Mouse (Mus musculus): ENCODE measurements around the gene Myo15. TPM values are rescaled to one million over a fixed set of nuclear protein-coding genes. Genes with fewer than 3 reads are reported as not detected.
"Not testable (repeated sequence)": the region's sequence is repeated elsewhere in the genome, so short reads cannot be mapped to it uniquely, and the experiment has no call there.

Myo15 gene
- total RNA-seq (2017), result 0.50 and 0.79 TPM in 2 replicates

DNA sequence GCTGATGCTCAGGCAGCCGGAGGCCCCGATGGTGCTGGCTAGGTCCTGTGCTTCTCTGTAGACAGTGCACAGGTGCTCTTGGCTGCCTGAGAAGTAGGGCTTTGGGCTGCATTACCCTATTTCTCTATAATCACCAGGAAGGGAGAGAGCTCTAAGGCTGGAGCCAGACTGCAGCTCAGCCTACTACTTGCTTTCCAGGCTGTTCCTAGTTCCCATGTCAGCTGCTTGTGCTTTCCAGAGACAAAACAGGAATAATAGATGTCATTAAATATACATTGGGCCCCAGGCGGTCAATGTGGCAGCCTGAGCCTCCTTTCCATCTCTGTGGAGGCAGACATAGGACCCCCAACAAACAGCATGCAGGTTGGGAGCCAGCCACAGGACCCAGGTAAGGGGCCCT lies at the start of gene Myo15:
Gene Myo15, plus strand, starts transcription at position 301 of the 400 bp plus-strand sequence.
- ATAC-seq (replicated peaks in 1 of 2; ENCODE audit: insufficient read depth in 1 of 2, low FRiP score in 2 of 2, low TSS enrichment in 1 of 2, low read depth in 1 of 2, poor library complexity in 2 of 2, severe bottlenecking in 2 of 2), result no peak

DNA sequence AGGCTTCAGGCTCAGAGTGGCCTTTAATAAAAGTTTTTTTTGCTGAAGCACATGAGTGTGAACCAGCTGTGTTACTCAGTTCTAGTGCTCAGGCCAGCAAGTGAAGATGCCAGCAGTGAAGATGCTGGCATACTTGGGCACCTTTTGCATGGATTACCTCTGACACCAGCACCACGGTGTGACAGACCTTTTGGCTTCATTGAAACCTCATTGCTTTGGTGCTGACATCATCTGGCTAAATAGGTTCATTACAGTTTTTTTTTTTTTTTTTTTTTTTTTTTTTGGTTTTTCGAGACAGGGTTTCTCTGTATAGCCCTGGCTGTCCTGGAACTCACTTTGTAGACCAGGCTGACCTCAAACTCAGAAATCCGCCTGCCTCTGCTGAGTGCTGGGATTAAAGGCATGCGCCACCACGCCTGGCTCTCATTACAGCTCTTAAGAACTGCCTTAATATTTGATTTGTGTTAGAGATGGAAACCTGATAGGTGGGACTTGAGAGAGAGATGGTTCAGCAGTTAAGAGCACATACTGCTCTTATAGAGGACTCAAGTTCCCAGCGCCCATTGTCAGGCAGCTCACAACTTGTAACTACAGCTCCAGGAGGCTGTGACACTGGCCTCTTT lies 47.0 kb upstream of the Myo15 start:
- no peak for ATAC-seq (replicated peaks in 1 of 2; ENCODE audit: insufficient read depth in 1 of 2, low FRiP score in 2 of 2, low TSS enrichment in 1 of 2, low read depth in 1 of 2, poor library complexity in 2 of 2, severe bottlenecking in 2 of 2)

DNA sequence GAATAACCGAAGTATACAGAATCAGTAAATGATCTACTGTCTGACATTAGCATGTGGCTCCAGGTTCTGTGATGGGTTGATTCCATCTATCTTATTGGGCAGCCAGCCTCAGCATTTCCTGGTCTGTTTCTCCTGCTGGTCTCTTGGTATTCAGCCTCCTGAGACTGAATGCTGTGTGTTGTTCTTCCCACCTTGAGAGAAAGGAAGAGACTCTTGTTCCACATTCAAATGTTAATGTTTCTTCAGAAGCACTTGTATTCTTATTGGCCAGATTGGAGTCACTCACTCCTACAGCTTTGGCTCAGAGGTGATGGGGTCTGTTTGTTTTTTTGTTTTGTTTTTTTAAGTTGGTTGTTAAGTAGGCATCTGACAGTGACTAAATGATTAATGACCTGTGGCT lies 46.1 kb upstream of the Myo15 start:
- ATAC-seq (replicated peaks in 1 of 2; ENCODE audit: insufficient read depth in 1 of 2, low FRiP score in 2 of 2, low TSS enrichment in 1 of 2, low read depth in 1 of 2, poor library complexity in 2 of 2, severe bottlenecking in 2 of 2), result no peak

DNA sequence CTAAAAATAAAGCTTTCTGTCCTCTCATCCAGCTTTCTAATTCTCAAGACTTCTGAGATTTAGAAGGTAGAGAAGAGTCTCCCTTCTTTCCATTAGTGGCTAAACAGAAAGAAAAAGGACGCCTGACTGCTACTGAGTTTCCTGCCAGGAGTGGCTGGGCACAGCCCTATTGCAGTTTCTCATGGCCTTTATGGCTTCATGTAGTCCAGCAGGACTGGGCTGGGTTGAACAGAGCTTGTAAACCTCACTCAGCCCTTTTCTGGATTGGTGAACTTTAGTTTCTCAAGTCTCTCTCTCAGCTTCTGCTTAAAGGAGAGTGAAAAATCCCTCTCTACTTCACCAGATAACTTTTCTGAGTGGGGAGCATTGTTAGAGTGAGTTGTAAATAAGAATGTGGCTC lies 42.7 kb upstream of the Myo15 start:
- no peak for ATAC-seq (replicated peaks in 1 of 2; ENCODE audit: insufficient read depth in 1 of 2, low FRiP score in 2 of 2, low TSS enrichment in 1 of 2, low read depth in 1 of 2, poor library complexity in 2 of 2, severe bottlenecking in 2 of 2)

DNA sequence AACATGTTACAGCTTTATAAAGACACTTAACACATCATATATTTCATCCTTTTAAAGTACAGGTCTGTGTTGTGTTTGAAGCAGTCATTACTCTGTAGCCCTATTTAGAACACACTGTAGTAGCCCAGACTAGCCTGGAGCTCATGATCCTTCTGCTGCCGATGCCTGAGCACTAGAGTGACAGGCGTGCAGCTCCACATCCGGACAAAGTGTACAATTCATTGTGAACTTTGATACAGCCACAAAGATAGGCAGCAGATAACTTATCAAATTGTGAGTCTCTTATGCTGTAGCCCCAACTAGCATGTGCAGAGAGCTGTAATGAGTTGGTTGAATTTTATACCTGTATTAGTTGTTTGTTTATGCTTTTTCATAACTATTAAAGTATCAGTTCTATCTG lies 41.5 kb upstream of the Myo15 start:
- ATAC-seq (replicated peaks in 1 of 2; ENCODE audit: insufficient read depth in 1 of 2, low FRiP score in 2 of 2, low TSS enrichment in 1 of 2, low read depth in 1 of 2, poor library complexity in 2 of 2, severe bottlenecking in 2 of 2), result no peak

DNA sequence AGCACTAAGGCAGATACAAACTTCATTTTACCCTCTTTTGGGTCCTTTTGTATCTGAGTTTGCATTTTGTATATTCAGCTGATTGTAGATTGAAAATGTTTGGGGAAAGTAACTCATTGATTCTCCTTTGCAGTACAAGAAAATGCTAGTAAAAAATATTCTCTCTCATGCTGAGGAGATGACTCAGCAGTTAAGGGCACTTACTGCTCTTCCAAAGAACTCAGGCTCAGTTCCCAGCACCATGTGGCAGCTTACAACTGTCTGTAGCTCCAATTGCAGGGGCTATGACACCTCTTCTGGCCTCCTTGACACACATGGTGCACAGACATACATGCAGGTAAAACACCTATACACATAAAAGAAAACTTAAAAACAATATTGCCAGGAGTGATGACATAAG lies 35.6 kb upstream of the Myo15 start:
- ATAC-seq (replicated peaks in 1 of 2; ENCODE audit: insufficient read depth in 1 of 2, low FRiP score in 2 of 2, low TSS enrichment in 1 of 2, low read depth in 1 of 2, poor library complexity in 2 of 2, severe bottlenecking in 2 of 2), result no peak

DNA sequence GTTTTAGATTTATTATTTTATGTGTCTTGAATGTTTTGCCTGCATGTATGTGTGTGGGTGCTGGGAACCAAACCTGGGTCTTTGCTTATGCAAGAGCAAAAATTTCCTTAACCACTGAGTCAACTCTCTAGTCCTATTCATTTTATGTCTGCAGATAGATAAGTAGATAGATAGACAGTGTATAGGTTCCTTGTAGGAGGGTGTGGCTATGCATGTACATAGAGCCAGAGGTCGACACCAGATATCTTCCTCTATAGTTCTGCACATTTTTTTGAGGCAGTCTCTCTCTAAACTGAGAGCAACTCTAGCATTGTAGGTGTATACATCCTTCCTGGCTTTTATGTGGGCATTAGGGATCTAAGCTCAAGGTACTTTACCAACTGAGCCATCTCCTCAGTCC lies 34.0 kb upstream of the Myo15 start:
- ATAC-seq (replicated peaks in 1 of 2; ENCODE audit: insufficient read depth in 1 of 2, low FRiP score in 2 of 2, low TSS enrichment in 1 of 2, low read depth in 1 of 2, poor library complexity in 2 of 2, severe bottlenecking in 2 of 2), result no peak

DNA sequence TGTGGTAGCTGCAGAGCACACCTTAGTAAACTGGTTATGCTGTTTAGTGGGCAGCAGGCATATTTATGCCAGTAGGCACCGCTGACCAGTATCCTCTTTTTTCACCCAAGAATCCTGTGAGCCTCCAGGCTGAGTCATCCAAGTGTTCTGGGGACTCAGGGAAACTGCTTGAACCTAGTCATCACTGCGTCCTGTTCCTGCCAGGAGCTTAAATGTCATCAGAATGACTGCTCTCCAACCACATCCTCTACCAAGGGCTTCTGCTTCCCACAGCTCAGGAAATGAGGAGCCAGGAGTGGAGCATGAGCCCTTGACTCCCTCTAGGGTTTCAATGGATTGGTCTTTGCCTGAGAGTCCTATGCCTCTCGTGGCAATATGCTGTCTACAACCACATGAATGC lies 32.5 kb upstream of the Myo15 start:
- ATAC-seq (replicated peaks in 1 of 2; ENCODE audit: insufficient read depth in 1 of 2, low FRiP score in 2 of 2, low TSS enrichment in 1 of 2, low read depth in 1 of 2, poor library complexity in 2 of 2, severe bottlenecking in 2 of 2), result no peak

DNA sequence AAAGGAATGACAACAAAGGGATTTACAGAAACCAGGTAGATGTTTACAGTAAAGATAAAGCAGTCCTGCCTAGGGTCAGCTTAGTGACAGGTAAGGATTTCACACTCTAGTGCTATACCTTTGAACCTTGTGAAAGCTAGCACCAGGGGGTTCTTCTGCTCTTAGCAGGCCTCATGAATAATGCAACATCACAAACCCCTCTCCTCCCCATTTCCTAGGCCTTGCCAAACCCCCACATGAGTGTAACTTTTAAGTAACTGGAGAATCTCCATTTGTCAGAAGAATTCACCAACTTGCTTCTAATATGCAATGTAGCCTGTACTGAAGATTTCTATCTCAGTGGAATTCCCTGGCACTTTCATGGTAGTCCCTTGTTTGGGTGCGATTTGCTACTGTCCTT lies 29.5 kb upstream of the Myo15 start:
- not testable (repeated sequence) for ATAC-seq (replicated peaks in 1 of 2; ENCODE audit: insufficient read depth in 1 of 2, low FRiP score in 2 of 2, low TSS enrichment in 1 of 2, low read depth in 1 of 2, poor library complexity in 2 of 2, severe bottlenecking in 2 of 2)

DNA sequence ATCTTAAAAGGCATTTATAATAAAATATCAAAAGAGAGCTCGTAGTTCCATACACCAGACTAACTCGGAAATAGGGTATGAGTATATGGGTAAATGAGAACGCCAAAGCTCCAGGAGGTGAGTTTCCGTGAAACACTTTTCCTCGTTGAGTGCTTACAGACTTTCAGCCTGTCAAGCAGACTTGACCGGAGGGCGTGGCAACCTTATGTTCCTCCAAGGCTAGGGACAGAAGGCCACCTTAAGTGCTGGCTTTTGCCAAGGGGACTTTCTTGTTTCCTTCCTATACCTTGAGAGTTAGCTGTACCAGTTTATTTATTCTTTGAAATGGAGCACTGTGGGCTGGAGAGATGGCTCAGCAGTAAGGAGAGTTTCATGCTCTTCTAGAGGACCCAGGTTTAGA lies 29.0 kb upstream of the Myo15 start:
- no peak for ATAC-seq (replicated peaks in 1 of 2; ENCODE audit: insufficient read depth in 1 of 2, low FRiP score in 2 of 2, low TSS enrichment in 1 of 2, low read depth in 1 of 2, poor library complexity in 2 of 2, severe bottlenecking in 2 of 2)

DNA sequence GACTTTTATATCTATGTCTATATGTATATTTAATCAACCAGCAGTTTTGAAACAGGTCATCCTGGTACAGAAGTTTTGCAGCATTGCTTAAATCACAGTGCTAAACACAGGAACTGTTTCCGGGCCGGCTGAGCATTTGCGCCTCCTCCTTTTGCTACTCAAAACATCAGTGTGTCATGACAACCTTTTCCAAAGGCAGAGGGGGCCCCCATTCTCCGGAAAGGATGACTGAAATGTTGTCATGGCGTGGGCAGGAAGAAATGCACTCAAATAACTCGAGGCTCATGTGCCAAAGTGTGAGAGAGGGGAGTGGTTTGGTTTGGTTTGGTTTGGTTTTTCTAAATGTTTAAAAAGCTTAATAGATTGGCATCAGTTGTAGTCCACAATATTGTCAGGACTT lies 26.2 kb upstream of the Myo15 start:
- ATAC-seq (replicated peaks in 1 of 2; ENCODE audit: insufficient read depth in 1 of 2, low FRiP score in 2 of 2, low TSS enrichment in 1 of 2, low read depth in 1 of 2, poor library complexity in 2 of 2, severe bottlenecking in 2 of 2), result no peak

DNA sequence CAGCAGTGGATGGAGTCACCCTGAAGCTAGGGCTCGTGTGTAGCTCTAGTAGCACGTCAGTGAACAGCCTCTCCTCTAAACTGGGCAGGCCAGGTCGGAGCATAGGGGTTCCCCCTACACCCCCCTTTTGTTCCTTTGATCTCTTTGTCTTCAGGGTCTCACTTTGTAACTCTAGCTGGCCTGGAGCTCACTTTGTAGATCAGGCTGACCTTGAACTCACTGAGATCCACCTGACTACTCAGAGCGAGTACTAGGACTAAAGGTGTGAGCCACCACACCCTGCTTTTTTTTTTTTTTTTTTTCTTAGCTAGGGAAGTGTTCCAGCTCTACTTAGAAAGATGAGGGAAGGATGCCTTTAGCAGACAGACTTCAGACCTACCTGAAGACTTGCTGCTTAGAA lies 25.1 kb upstream of the Myo15 start:
- no peak for ATAC-seq (replicated peaks in 1 of 2; ENCODE audit: insufficient read depth in 1 of 2, low FRiP score in 2 of 2, low TSS enrichment in 1 of 2, low read depth in 1 of 2, poor library complexity in 2 of 2, severe bottlenecking in 2 of 2)

DNA sequence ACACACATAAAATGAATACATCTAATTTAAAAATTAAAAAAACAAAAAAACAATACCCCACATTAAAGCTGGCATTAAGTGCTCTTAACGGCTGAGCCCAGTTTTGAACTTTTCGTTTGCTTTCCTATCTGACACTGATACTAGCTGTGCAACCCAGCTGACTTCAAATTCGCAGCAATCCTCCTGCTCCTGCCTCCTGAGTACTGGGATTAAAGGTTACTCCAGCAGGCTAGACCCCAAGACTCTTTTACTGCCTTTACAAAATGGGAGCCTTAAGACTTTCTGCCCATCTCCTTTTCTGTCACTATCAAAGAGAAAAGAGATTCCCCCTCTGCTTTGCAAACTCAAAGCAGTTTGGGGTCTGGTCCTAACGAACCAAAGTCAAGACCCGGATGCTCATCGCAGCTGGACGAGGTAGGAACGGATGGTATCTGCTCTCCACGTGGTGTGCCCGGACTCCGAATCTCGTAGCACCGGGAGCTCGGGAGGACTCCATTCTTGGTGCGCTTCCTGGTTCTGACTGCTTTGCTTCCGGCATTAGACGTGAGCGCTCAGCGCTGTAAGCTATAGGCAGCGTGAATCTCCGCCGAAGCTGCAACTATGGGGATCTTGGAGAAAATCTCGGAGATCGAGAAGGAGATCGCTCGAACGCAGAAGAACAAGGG lies 14.9 kb upstream of the Myo15 start, which contains the start of gene Drg2:
Gene Drg2, plus strand, starts transcription at position 512 of the 665 bp plus-strand sequence.
- peak; percentile 95 to 96 for ATAC-seq (replicated peaks in 1 of 2; ENCODE audit: insufficient read depth in 1 of 2, low FRiP score in 2 of 2, low TSS enrichment in 1 of 2, low read depth in 1 of 2, poor library complexity in 2 of 2, severe bottlenecking in 2 of 2)

DNA sequence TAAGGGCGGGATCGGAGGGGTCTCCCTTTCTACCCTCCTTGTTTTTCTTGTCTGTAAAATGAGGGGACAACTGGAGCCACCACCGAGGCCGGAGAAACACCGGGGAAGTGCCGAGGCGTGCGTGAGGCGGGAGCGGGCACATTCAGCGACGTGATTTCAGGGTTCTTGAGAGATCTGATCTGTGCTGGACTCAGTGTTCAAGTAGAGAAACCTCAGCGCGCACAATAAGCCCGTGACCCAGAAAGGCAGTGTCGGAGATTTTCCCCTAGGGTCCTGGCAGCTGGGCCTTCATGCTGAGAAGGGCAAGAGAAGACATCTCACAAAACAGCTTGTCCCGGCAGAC lies 14.4 kb upstream of the Myo15 start:
- peak; percentile 16 to 23; a peak in 2 of 4 replicates for ATAC-seq (replicated peaks in 1 of 2; ENCODE audit: insufficient read depth in 1 of 2, low FRiP score in 2 of 2, low TSS enrichment in 1 of 2, low read depth in 1 of 2, poor library complexity in 2 of 2, severe bottlenecking in 2 of 2)

DNA sequence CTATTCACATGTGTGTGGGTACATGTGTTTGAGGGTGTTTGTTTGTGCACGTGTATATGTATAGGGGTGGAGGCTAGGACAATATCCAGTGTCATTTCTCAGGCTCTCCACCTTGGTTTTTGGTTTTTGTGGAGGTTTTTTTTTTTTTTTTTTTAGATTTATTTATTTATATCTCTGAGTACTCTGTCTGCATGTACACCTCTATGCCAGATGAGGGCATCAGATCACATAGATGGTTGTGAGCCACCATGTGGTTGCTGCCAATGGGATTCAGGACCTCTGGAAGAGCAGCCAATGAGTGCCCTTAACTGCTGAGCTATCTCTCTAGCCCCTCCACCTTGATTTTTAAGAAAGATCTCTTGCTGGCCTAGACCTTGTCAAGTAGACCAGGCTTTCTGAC lies 11.2 kb upstream of the Myo15 start:
- ATAC-seq (replicated peaks in 1 of 2; ENCODE audit: insufficient read depth in 1 of 2, low FRiP score in 2 of 2, low TSS enrichment in 1 of 2, low read depth in 1 of 2, poor library complexity in 2 of 2, severe bottlenecking in 2 of 2), result no peak

DNA sequence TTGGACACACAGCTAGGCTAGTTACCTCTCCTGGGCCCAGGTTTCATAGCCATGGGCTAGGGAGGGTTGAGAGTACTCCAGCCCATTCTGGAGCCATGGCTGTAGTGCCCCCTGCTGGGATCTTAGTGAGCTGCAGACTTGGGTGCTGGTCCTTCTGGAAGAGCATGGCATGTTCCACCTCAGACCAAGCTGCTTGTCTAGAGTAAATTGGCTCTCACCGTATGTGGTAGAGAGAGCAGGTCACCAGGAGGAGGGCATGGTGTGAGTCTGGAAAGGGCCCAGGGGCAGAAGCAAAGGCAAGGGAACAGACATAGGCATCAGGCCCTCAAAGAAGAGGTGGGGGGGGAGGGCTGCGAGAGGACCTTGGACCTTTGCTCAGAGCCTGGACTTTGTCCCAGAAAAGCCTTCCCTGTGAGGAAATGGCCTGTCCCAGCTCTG lies 3.2 kb upstream of the Myo15 start:
- ATAC-seq (replicated peaks in 1 of 2; ENCODE audit: insufficient read depth in 1 of 2, low FRiP score in 2 of 2, low TSS enrichment in 1 of 2, low read depth in 1 of 2, poor library complexity in 2 of 2, severe bottlenecking in 2 of 2), result no peak

DNA sequence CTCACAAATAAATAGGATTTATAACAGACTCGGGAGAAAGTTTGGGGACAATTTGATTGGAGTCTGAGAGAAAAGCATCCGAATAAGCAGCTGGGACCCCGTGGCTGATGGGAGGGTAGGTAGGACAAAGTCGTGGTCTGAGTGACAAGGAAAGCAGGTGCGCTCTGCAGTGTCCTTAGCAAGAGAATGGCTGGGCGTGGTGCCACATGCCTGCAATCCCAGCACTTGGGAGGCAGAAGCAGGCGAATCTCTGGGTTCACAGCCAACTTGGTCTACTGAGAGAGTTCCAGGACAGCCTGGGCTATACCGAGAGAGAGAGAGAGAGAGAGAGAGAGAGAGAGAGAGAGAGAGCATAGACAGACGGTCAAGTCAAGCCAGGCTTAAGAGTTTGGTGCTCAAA lies 1.6 kb downstream of the Myo15 start:
- ATAC-seq (replicated peaks in 1 of 2; ENCODE audit: insufficient read depth in 1 of 2, low FRiP score in 2 of 2, low TSS enrichment in 1 of 2, low read depth in 1 of 2, poor library complexity in 2 of 2, severe bottlenecking in 2 of 2), result no peak

DNA sequence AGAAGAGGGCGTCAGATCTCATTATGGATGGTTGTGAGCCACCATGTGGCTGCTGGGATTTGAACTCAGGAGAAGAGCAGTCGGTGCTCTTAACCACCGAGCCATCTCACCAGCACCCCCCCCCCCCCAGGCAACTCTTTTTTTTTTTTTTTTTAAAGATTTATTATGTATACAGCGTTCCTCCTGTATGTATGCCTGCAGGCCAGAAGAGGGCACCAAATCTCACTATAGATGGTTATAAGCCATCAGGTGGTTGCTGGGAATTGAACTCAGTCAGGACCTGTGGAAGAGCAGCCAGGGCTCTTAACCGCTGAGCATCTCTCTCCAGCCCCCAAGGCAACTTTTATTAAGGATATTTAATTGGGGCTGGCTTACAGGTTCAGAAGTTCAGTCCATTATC lies 5.4 kb downstream of the Myo15 start:
- no peak for ATAC-seq (replicated peaks in 1 of 2; ENCODE audit: insufficient read depth in 1 of 2, low FRiP score in 2 of 2, low TSS enrichment in 1 of 2, low read depth in 1 of 2, poor library complexity in 2 of 2, severe bottlenecking in 2 of 2)

DNA sequence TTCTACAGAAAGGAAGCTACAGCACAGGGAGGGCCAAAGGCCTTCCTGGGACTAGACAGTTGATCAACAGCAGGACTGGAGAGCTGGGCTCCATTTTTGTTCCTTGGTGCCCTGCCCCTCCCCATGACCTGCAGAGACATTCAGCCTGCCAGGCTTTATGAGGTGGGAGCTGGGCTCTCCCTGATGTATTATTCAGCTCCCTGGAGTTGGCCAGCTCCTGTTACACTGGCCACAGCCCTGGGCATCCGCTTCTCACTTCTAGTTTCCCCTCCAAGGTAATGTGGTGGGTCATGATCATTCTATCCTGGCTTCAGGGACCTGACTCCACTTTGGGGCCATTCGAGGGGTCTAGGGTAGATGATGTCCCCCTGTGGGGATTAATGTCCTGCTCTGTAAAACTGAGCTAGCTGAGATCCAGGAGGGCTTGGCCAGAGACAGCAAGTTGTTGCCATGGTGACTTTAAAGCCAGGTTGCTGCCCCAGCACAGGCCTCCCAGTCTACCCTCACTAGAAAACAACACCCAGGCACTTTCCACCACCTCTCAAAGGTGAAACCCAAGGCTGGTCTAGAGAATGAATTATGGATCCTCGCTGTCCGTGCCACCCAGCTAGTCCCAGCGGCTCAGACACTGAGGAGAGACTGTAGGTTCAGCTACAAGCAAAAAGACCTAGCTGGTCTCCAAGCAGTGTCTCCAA lies 6.7 kb downstream of the Myo15 start:
- ATAC-seq (replicated peaks in 1 of 2; ENCODE audit: insufficient read depth in 1 of 2, low FRiP score in 2 of 2, low TSS enrichment in 1 of 2, low read depth in 1 of 2, poor library complexity in 2 of 2, severe bottlenecking in 2 of 2), result no peak
